Mouse (Mus musculus): Measurements from ENCODE around the gene Ier2. TPM values are rescaled to one million over a fixed set of nuclear protein-coding genes. Genes with fewer than 3 reads are reported as not detected.

Ier2 gene
- polyA plus RNA-seq, 1 experiment from 2014 or later, result 46.5 TPM

- Histone ChIP-seq H3K9ac (ENCODE audit: low read depth, low read length) (no peak overlapping the region), H3K27ac (ENCODE audit: low read depth, low read length) (no peak overlapping the region), H3K4me3 (ENCODE audit: low read depth, low read length) (no peak overlapping the region), H3K4me1 (replicated peaks; ENCODE audit: control insufficient read depth, insufficient read depth, low read length) (no peaks in the 10 kb centered on the region; the same call in 1 of the 2 replicates), H3K27me3 (replicated peaks; ENCODE audit: control insufficient read depth, insufficient read depth, low read length) (peaks cover 51% of the 10 kb centered on the region), H3K36me3 (ENCODE audit: control insufficient read depth, insufficient read depth, low read length) (no peaks in the 10 kb centered on the region), H3K9me3 (ENCODE audit: control insufficient read depth, low read length) (no peaks in the 10 kb centered on the region), H3K4me2 (no peak overlapping the region)
- WGBS, result 36% methylated on average over 22 of the region's 22 CpGs
- no peak for DNase-seq (ENCODE audit: low spot score)
- no peak for ATAC-seq (replicated peaks; ENCODE audit: low FRiP score)
Observed at GRCm38 (mm10) chr8:84615666-84616485, 46.8 kb downstream of the Ier2 start.

DNA sequence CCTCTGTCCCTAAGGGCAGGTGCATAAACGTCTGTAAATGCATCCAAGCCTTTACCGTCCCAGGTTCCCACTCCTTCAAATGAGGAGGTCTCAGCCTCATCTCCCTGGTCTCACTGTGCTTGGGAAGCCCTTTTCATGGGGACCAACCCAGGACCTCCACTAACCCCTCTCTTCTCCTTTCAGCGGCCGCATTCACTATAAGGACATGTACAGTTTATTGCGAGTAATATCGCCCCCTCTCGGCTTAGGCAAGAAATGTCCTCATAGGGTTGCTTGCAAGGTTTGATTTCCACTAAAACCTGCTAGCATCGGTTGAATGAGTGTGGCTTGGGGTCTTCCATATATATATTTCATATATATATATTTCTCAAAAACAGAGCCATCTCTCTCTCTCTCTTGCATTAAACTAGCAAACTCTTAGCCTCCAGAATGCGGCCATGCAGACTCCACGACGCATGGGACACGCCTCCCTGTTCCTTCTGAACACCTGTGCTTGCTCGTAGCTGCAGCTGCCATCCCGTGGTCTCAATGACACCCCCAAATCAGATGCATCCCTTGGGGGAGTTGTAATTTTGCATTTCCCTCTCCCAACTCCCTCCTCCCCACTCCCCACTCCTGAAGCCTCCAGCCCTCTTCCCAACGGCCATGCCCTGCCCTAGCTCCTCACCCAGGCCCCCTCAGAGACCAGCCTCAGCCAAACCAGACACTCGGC is 48.0 kb downstream of the Ier2 start:
- Histone ChIP-seq H3K4me3 (ENCODE audit: low read depth, low read length) (no peak overlapping the region), H3K27ac (ENCODE audit: low read depth, low read length) (no peak overlapping the region), H3K9ac (ENCODE audit: low read depth, low read length) (no peak overlapping the region), H3K4me2 (no peak overlapping the region), H3K4me1 (replicated peaks; ENCODE audit: control insufficient read depth, insufficient read depth, low read length) (no peaks in the 10 kb centered on the region; the same call in 1 of the 2 replicates), H3K9me3 (ENCODE audit: control insufficient read depth, low read length) (no peaks in the 10 kb centered on the region), H3K27me3 (replicated peaks; ENCODE audit: control insufficient read depth, insufficient read depth, low read length) (peaks cover 51% of the 10 kb centered on the region), H3K36me3 (ENCODE audit: control insufficient read depth, insufficient read depth, low read length) (no peaks in the 10 kb centered on the region)
- DNase-seq (ENCODE audit: low spot score), result no peak
- no peak for ATAC-seq (replicated peaks; ENCODE audit: low FRiP score)
- 29% methylated on average over 16 of the region's 16 CpGs for WGBS

Other genes with a start within 250 kb of the Ier2 start
- gene Trmt1, start 23.5 kb upstream of the Ier2 start, polyA plus RNA-seq (2014; fragmentation: Nextera tagmentation; extraction: Ambion mirVana), result 94.1 and 95.6 TPM in 2 replicates
- 23.0 and 25.2 TPM in 2 replicates for gene Nacc1, start 25.0 kb upstream of the Ier2 start, polyA plus RNA-seq (2014; fragmentation: Nextera tagmentation; extraction: Ambion mirVana)
- 67.9 and 68.6 TPM in 2 replicates for gene Lyl1, start 38.6 kb upstream of the Ier2 start, polyA plus RNA-seq (2014; fragmentation: Nextera tagmentation; extraction: Ambion mirVana)
- gene G430095P16Rik, start 60.2 kb upstream of the Ier2 start, polyA plus RNA-seq (2014; fragmentation: Nextera tagmentation; extraction: Ambion mirVana), result 11.8 and 12.3 TPM in 2 replicates
- 5.0 and 7.1 TPM in 2 replicates for gene Nfix, start 137.5 kb upstream of the Ier2 start, polyA plus RNA-seq (2014; fragmentation: Nextera tagmentation; extraction: Ambion mirVana)
- 4.5 and 4.9 TPM in 2 replicates for gene Dand5, start 160.0 kb upstream of the Ier2 start, polyA plus RNA-seq (2014; fragmentation: Nextera tagmentation; extraction: Ambion mirVana)
- 87.8 and 90.6 TPM in 2 replicates for gene Gadd45gip1, start 168.7 kb upstream of the Ier2 start, polyA plus RNA-seq (2014; fragmentation: Nextera tagmentation; extraction: Ambion mirVana)
- 188 and 191 TPM in 2 replicates for gene Rad23a, start 177.8 kb upstream of the Ier2 start, polyA plus RNA-seq (2014; fragmentation: Nextera tagmentation; extraction: Ambion mirVana)
- gene Calr, start 184.1 kb upstream of the Ier2 start, polyA plus RNA-seq (2014; fragmentation: Nextera tagmentation; extraction: Ambion mirVana), result 860 and 893 TPM in 2 replicates
- 130 TPM in 2 replicates for gene Farsa, start 194.1 kb upstream of the Ier2 start, polyA plus RNA-seq (2014; fragmentation: Nextera tagmentation; extraction: Ambion mirVana)
- 144 and 160 TPM in 2 replicates for gene Syce2, start 209.3 kb upstream of the Ier2 start, polyA plus RNA-seq (2014; fragmentation: Nextera tagmentation; extraction: Ambion mirVana)
- gene Gcdh, start 231.1 kb upstream of the Ier2 start, polyA plus RNA-seq (2014; fragmentation: Nextera tagmentation; extraction: Ambion mirVana), result 53.5 and 56.7 TPM in 2 replicates
- 458 and 504 TPM in 2 replicates for gene Klf1, start 239.1 kb upstream of the Ier2 start, polyA plus RNA-seq (2014; fragmentation: Nextera tagmentation; extraction: Ambion mirVana)
- gene Dnase2a, start 245.7 kb upstream of the Ier2 start, polyA plus RNA-seq (2014; fragmentation: Nextera tagmentation; extraction: Ambion mirVana), result 11.5 and 12.7 TPM in 2 replicates